Mouse (Mus musculus) midbrain, embryonic 11.5 days (tissue): ENCODE results near the gene Rapgef6. TPM values are rescaled to one million over a fixed set of nuclear protein-coding genes. Genes with fewer than 3 reads are reported as not detected.

ENCODE experiments used
- ATAC-seq: fragments of 200-750 bp; cut with Nextera tagmentation; 2 replicates; pipeline ENCODE4 v1.8.0; 2017; ENCODE audit warnings: moderate TSS enrichment, moderate library complexity; ENCODE audit not compliant: low FRiP score
- DNase-seq: peaks from one replicate; pipeline ENCODE4 v3.0.0; 2015; ENCODE audit warnings: low spot score; ENCODE audit errors: missing footprints
- H3K27ac ChIP-seq: fragments of 300-500 bp; sonication (generic); 2 replicates; pipeline ENCODE4 v1.5.1; 2014; ENCODE audit warnings: low read depth, low read length
- H3K27me3 ChIP-seq: fragments of 300-500 bp; sonication (generic); 2 replicates; pipeline ENCODE4 v1.6.1; 2014; ENCODE audit warnings: mild to moderate bottlenecking, low read length, moderate library complexity, mixed read lengths; ENCODE audit not compliant: control insufficient read depth, insufficient read depth
- H3K36me3 ChIP-seq: fragments of 300-500 bp; sonication (generic); 2 replicates; pipeline ENCODE4 v1.6.1; 2014; ENCODE audit warnings: mild to moderate bottlenecking, low read length, moderate library complexity, mixed read lengths; ENCODE audit not compliant: control insufficient read depth, insufficient read depth
- H3K4me1 ChIP-seq: fragments of 300-500 bp; sonication (generic); 2 replicates; pipeline ENCODE4 v1.6.1; 2014; ENCODE audit warnings: low read length; ENCODE audit not compliant: control insufficient read depth, insufficient read depth
- H3K4me2 ChIP-seq: fragments of 300-500 bp; sonication (generic); 2 replicates; pipeline ENCODE4 v1.6.1; 2014; ENCODE audit warnings: mild to moderate bottlenecking, moderate library complexity
- H3K4me3 ChIP-seq: fragments of 300-500 bp; sonication (generic); 2 replicates; pipeline ENCODE4 v1.5.1; 2014; ENCODE audit warnings: low read depth, low read length
- H3K9ac ChIP-seq: fragments of 300-500 bp; sonication (generic); 2 replicates; pipeline ENCODE4 v1.6.1; 2014; ENCODE audit warnings: low read length
- H3K9me3 ChIP-seq: fragments of 300-500 bp; sonication (generic); 2 replicates; pipeline ENCODE4 v1.6.1; 2016; ENCODE audit warnings: low read length; ENCODE audit not compliant: control insufficient read depth
- WGBS: fragments of 180-500 bp; shearing (Covaris S2); extraction: QIAGEN DNeasy Blood & Tissue Kit; methylation state at CpG from one replicate; pipeline ENCODE4 v1.1.7; 2014; 5-methylcytosine and 5-hydroxymethylcytosine counted together
- polyA plus RNA-seq: library from polyadenylated mRNA; unstranded; fragments of >200 nt; fragmentation: Nextera tagmentation; extraction: Ambion mirVana; gene quantifications from 2 replicates; pipeline ENCODE4 v1.2.1, GENCODE M21; 2014

Rapgef6 gene
- polyA plus RNA-seq, 1 experiment from 2014 or later, result 24.9 TPM

GRCm38 (mm10) chr11:54727327-54727901 lies 204.8 kb downstream of the Rapgef6 start:
- Histone ChIP-seq H3K27ac (no peak overlapping the region), H3K9me3 (no peaks in the 10 kb centered on the region), H3K4me2 (no peak overlapping the region), H3K4me1 (no peaks in the 10 kb centered on the region), H3K9ac (no peak overlapping the region), H3K27me3 (no peaks in the 10 kb centered on the region), H3K4me3 (no peak overlapping the region), H3K36me3 (peaks cover 10% of the 10 kb centered on the region)
- 76% methylated on average over 5 of the region's 5 CpGs for WGBS
- ATAC-seq, result no peak
- DNase-seq, result no peak

- WGBS, result 98% methylated on average over 2 of the region's 2 CpGs
- H3K4me1 ChIP-seq, result no peaks in the 10 kb centered on the region
- DNase-seq (no peak), ATAC-seq (no peak)
- no peak overlapping the region for H3K27ac ChIP-seq
- no peaks in the 10 kb centered on the region for H3K9me3 ChIP-seq
- H3K27me3 ChIP-seq, result no peaks in the 10 kb centered on the region
- H3K9ac ChIP-seq, result no peak overlapping the region
- H3K36me3 ChIP-seq, result peaks cover 9% of the 10 kb centered on the region
- H3K4me3 ChIP-seq, result no peak overlapping the region
- no peak overlapping the region for H3K4me2 ChIP-seq
These were observed 205.7 kb downstream of the Rapgef6 start for GRCm38 (mm10) chr11:54728371-54728770.

GRCm38 (mm10) chr11:54729311-54729710 lies 206.7 kb downstream of the Rapgef6 start:
- no peaks in the 10 kb centered on the region for H3K9me3 ChIP-seq
- H3K27me3 ChIP-seq, result no peaks in the 10 kb centered on the region
- no peak overlapping the region for H3K4me3 ChIP-seq
- no peak for DNase-seq
- no peak overlapping the region for H3K9ac ChIP-seq
- peaks cover 5% of the 10 kb centered on the region; the same call in 1 of the 2 replicates for H3K36me3 ChIP-seq
- no peak overlapping the region for H3K4me2 ChIP-seq
- H3K27ac ChIP-seq, result no peak overlapping the region
- ATAC-seq, result no peak
- 95% methylated on average over 3 of the region's 3 CpGs for WGBS
- H3K4me1 ChIP-seq, result no peaks in the 10 kb centered on the region

- H3K4me1 ChIP-seq, result no peaks in the 10 kb centered on the region
- no peak overlapping the region for H3K27ac ChIP-seq
- no peak overlapping the region for H3K4me2 ChIP-seq
- no peak overlapping the region for H3K4me3 ChIP-seq
- DNase-seq (no peak), ATAC-seq (no peak)
- peaks cover 3% of the 10 kb centered on the region; the same call in 1 of the 2 replicates for H3K36me3 ChIP-seq
- no peaks in the 10 kb centered on the region for H3K9me3 ChIP-seq
- no peak overlapping the region for H3K9ac ChIP-seq
- no peaks in the 10 kb centered on the region for H3K27me3 ChIP-seq
- 92% methylated on average over 5 of the region's 5 CpGs for WGBS
These were observed 208.3 kb downstream of the Rapgef6 start for GRCm38 (mm10) chr11:54730931-54731330.

GRCm38 (mm10) chr11:54731367-54731766 lies 208.7 kb downstream of the Rapgef6 start:
- no peaks in the 10 kb centered on the region for H3K9me3 ChIP-seq
- 93% methylated on average over 7 of the region's 7 CpGs for WGBS
- H3K4me3 ChIP-seq, result no peak overlapping the region
- peaks cover under 1% of the 10 kb centered on the region; the same call in 1 of the 2 replicates for H3K36me3 ChIP-seq
- no peak overlapping the region for H3K27ac ChIP-seq
- no peaks in the 10 kb centered on the region for H3K27me3 ChIP-seq
- H3K4me2 ChIP-seq, result no peak overlapping the region
- 0 out of 2 replicates have a peak, but pooled peaks cover under 1% of the 10 kb centered on the region for H3K4me1 ChIP-seq
- DNase-seq (no peak), ATAC-seq (no peak)
- no peak overlapping the region for H3K9ac ChIP-seq

- 57% methylated on average over 7 of the region's 7 CpGs for WGBS
- ATAC-seq, result no peak
- no peak overlapping the region for H3K27ac ChIP-seq
These were observed 210.9 kb downstream of the Rapgef6 start for GRCm38 (mm10) chr11:54733546-54733945.

GRCm38 (mm10) chr11:54735114-54735513 lies 212.5 kb downstream of the Rapgef6 start:
- no peaks in the 10 kb centered on the region for H3K9me3 ChIP-seq
- no peak overlapping the region for H3K9ac ChIP-seq
- DNase-seq (no peak), ATAC-seq (no peak)
- no peak overlapping the region for H3K27ac ChIP-seq
- no peak overlapping the region for H3K4me2 ChIP-seq
- H3K36me3 ChIP-seq, result peaks cover 3% of the 10 kb centered on the region; the same call in 1 of the 2 replicates
- WGBS, result 95% methylated on average over 1 of the region's 1 CpGs
- no peak overlapping the region for H3K4me3 ChIP-seq
- 0 out of 2 replicates have a peak, but pooled peaks cover 2% of the 10 kb centered on the region for H3K4me1 ChIP-seq
- H3K27me3 ChIP-seq, result no peaks in the 10 kb centered on the region

More at GRCm38 (mm10) chr11:54733546-54733945, 210.9 kb downstream of the Rapgef6 start:
- Histone ChIP-seq H3K4me1 (0 out of 2 replicates have a peak, but pooled peaks cover 2% of the 10 kb centered on the region), H3K9ac (no peak overlapping the region), H3K9me3 (no peaks in the 10 kb centered on the region), H3K4me2 (no peak overlapping the region), H3K4me3 (no peak overlapping the region), H3K36me3 (no peaks in the 10 kb centered on the region), H3K27me3 (no peaks in the 10 kb centered on the region)
- DNase-seq, result no peak

GRCm38 (mm10) chr11:54736903-54737302 lies 214.3 kb downstream of the Rapgef6 start:
- no peak for ATAC-seq
- Histone ChIP-seq H3K4me1 (0 out of 2 replicates have a peak, but pooled peaks cover 2% of the 10 kb centered on the region), H3K4me3 (no peak overlapping the region), H3K9ac (no peak overlapping the region), H3K9me3 (no peaks in the 10 kb centered on the region), H3K4me2 (no peak overlapping the region), H3K36me3 (peaks cover 3% of the 10 kb centered on the region), H3K27ac (no peak overlapping the region; the same call in 1 of the 2 replicates), H3K27me3 (no peaks in the 10 kb centered on the region)
- WGBS, result 88% methylated on average over 5 of the region's 5 CpGs
- DNase-seq, result no peak

- H3K9ac ChIP-seq, result no peak overlapping the region
- no peak overlapping the region for H3K4me3 ChIP-seq
- no peaks in the 10 kb centered on the region for H3K27me3 ChIP-seq
- 0 out of 2 replicates have a peak, but pooled peaks cover 2% of the 10 kb centered on the region for H3K4me1 ChIP-seq
- DNase-seq (no peak), ATAC-seq (no peak)
- H3K27ac ChIP-seq, result no peak overlapping the region
- over 99% methylated on average over 4 of the region's 4 CpGs for WGBS
- no peak overlapping the region for H3K4me2 ChIP-seq
- H3K9me3 ChIP-seq, result no peaks in the 10 kb centered on the region
- peaks cover 3% of the 10 kb centered on the region for H3K36me3 ChIP-seq
These were observed 216.5 kb downstream of the Rapgef6 start for GRCm38 (mm10) chr11:54739012-54739750.
